Mouse (Mus musculus) small intestine, adult 2 months (tissue): ENCODE data around the gene Thada.

ENCODE experiments used
- CTCF ChIP-seq: fragments of 200-500 bp; IDR thresholded peaks from 2 replicates; pipeline ENCODE4 v1.5.1; 2012; ENCODE audit warnings: low read depth, mild to moderate bottlenecking, control low read depth, inconsistent platforms, low read length, moderate library complexity, mixed read lengths; ENCODE audit not compliant: insufficient replicate concordance, insufficient read length; ENCODE audit errors: extremely low read depth
- POLR2A ChIP-seq: fragments of 200-500 bp; IDR thresholded peaks from 2 replicates; pipeline ENCODE4 v1.6.1; 2012; ENCODE audit warnings: low read depth, mild to moderate bottlenecking, control low read depth, inconsistent platforms, low read length, moderate library complexity

DNA sequence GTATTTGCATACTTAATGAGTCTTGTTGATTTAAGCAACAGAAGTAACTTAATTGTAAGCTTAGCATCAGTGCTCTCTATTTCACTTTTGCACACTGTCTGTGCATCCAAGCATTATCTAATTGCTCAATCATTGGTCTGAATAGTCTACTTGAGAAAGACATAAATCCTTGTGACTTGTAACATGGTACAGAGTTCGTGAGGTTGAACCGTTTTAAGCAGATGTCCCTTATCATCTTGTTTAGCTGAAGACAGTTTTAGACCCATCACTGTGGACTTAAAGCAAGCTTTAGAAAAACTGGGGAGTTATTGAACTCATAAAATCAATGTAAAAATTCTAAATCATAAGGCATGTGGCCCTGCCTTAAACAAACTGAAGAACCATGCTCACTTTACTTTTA lies 31.6 kb upstream of the Thada start:
- TF ChIP-seq CTCF, result no peak
- no peak for TF ChIP-seq POLR2A
